Mouse (Mus musculus) ovary, adult 18-20 months (tissue): ENCODE data around the gene 4930451I11Rik.

Source experiments
- DNase-seq: peaks from one replicate; pipeline ENCODE4 v3.0.0; 2022; ENCODE audit warnings: low spot score, mixed read lengths

The 4930451I11Rik gene

DNA sequence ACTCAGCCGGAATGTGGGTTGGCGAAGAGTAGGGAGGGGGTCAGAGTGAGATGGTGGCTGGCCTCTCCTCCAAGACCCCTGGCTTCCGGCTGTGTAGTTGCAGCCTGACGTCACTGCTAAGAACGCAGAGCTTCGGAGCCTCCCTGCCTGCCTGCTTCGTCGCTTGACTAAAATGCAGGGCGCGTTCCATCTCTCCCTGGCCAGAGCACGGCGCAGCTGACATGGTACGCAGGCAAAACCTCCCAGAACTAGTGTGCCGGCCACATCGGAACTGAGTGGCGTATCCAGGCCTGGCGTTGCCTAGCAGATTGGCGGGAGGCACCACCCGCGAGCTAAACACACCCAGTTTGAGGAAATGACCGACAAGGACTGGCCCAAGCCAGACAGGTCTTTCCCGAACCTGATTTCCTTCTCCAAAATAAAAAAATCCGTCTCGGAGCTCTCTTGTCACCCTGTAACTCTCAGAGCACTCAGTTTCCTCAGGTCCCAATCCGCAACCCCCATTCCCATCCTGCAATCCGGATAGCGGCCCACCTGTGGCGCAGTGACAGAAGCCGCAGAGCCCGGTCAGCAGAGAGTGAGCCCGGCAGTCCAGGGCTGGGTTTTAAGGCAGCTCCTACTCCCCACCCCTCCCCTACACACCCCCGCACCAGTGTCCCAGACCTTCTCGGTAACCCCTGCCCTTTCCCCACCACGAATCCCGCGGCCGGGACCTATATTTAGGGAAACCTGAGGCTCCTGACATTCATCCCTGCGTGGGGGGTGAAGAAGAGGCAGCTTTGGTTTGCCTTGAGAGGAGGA is 31.8 kb downstream of the 4930451I11Rik start:
- no peak for DNase-seq

DNA sequence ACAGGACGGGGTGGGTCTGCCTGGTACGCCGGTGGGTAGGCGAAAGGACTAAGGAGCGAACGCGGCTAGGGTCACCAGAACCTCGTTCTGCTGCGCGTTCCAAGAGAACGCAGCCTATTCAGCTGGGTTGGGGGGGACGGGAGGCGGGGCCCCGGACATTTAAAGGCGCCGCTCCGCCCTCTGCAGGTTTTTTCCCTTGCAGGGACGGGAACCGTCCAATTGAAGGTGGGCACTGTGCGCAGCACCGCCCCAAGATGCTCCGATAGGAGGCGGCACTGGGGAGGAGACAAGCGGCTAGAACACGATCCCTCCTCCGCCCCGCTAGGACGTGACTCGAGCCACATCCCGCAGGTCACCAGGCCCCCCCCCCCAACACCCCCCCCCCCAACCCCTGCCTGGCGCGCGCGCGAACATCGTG is 32.4 kb downstream of the 4930451I11Rik start:
- peak; percentile 98 for DNase-seq

DNA sequence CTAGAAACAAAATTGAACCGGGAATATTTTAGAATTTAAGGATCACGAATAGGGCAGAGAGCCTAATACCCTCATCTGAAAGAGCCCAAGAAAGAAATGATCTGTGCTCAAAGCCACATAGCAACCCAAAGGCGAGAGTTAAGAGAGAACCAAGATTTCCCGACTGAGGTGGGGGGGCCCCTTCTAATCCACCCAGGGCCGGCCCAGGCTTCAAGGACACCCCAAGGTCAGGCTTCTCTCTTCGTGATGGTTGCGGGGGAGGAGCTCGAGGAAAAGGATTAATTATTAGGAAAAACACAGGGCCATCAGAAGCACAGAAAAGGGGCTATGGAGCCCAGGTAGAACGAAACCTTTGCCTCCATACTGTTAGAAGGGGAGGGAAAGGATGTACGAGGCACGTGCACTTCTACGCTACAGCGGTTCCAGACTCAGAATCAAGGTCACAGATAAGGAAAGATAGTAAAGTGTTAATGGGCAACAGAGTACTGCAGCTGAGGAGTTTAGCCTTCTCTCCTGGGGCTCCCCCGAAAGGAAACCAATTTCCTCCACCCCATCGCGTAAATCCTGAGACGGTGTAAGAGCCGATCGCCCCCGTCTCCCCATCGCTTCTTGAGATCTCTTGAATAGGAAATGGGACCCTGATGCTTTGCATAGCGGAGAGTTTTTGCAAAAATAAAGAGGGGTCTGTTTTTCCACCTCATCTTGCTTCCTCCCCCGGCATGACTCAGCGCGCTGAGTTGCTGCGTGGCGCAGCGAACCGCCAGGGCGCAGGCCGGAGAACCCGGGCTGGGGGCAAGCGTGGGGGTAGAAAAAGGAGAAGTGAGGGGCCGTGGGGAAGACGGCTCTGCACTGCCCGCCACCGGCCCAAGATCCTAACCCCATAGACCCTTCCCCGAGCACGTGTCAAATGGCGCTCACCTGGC is 33.1 kb downstream of the 4930451I11Rik start:
- peak; percentile 59 for DNase-seq

DNA sequence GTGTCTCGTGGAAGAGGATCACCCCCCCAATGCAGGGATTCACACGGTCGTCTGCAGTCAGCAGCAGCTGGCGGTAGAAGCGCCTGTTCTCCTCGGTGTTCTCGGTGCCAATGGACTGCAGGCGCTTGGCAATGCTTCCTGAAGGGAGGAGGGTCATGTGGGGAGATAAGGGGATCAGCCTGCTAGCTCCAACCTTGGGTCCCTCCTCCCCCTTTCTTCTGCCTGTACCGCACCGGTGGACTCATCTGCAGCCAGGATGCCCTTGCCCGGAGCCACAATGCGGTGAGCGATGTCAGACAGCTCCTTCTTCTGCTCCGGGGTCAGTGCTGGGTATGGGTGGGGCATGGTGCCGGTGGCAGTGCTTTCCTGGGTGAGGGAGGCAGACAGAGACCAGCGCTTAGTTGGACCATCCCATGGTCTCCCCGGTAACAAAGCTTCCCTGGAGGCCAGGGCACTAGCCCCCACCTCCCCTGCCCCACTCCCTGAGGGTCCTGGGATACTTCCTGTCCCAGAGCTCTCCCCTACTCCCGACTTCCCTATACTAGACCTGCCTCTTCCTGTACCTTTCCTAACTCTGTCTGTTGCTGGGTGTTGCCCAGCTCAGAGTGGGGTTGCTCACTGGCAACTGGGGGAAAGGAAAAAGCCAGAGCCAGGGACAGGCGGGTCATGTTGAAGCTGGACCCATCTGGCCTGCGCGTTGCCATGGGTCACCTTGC is 33.9 kb downstream of the 4930451I11Rik start, which contains the start of gene Fam57b:
Fam57b (plus strand) TSS at position 258 of the 716 bp plus-strand sequence.
- DNase-seq, result peak; percentile 81

DNA sequence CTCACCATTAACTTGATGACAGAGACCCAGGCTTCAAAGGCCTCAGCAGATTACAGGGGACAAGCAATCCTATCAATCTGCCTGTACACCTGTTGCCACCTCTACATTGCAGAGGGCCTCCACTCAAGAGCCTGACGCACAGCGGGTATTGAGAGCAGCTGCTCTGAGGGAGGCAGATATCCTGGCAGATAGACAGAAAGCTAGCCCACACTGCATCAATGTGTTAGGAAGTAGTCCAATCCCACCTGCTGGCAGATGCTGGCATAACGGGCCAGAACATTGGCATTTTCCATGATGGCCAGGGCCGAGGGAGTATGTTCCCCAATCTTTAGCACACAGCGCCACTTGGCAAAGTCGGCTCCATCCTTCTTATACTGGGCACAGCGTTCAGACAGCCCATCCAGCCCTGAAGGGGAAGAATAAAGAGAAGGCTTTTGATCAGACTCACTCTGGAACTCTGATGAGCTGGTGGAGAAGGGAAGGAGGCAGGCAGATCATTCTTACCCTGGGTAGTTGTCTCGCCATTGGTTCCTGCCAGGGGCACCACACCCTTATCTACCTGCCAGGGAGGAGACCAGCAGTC is 35.0 kb downstream of the 4930451I11Rik start:
- DNase-seq, result no peak

DNA sequence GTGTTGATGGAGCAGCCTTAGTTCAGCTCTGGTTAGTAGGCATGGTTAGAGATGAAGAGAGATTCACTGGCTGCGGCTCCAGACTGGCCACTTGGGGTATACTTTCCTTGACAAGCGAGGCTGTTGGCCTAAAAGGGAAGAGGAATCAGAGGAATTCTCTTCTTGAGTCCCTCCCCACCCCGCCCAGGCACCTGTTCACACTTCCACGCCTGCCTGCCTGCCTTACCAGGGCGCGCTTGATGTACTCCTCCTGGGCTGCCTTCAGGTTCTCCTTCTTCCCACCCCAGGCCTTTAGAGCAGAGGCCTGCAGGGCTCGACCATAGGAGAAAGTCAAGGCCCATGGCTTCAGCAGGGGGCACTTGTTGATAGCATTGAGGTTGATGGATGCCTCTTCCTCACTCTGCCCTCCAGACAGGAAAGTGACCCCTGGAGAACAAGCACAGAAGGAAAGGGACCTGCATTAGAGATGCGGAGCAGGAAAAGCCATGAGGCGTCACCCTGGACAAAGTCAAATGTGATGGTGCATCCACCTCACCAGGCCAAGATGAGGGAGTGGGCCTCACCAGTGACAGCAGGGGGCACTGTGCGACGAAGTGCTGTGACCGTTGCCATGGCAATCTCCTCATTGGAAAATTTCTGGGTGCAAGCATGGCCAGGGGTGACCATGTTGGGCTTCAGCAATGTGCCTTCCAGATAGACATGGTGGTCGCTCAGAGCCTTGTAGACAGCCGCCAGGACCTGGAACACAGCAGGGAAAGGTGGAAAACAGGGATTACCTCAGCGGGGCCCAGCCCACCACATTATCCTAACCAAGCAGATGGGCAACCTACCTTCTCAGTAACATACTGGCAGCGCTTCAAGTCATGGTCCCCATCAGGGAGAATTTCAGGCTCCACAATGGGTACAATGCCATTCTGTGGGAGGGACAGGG is 35.8 kb downstream of the 4930451I11Rik start:
- no peak for DNase-seq

DNA sequence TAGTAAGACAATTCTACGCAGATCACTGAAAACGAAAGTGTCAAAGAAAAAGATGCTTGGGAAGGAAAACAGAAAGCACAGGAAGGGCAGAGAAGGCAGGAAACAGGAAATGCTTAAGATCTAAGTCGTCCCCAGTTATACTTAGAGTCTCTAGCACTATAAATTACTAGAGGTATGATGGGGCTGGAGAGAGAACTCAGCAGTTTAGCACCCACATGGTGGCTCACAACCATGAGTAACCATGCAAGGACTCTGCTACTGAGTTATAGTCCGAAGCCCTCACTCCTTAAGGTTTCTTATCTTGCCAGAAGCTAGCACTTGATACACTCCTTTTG is 37.2 kb downstream of the 4930451I11Rik start:
- no peak for DNase-seq

DNA sequence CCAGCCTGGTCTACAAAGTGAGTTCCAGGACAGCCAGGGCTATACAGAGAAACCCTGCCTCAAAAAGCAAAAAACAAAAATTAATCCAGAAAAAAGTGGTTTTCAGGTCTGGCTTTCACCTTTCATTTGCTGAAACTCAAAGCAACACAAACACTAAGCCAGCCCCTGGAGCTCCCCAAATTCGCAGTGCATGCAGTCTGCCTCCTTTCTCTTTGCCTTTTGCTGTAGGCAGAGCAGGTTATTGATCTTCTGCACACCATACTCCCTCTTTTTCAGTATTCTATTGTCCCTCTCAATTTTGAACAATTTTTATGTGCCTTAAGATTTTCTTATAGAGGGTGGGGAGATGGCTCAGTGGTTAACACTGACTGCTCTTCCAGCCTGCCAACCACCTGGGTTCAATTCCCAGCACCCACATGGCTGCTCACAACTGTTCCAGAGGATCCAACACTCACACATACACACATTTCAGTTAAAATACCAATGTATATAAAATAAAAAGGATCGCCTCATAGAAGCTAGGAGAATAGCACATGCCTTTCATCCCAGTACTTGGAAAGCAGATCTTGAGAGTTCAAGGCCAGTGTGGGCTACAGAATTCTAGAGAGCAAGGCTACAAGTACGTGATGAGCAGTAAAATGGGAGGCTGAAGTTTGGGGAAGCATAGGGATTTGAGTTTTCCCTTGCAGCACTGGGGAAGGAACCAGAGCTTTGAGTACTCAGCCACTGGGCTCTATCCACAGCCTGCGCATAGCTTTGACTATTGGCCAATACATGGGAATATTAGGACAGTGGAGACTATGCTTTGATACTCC is 37.8 kb downstream of the 4930451I11Rik start:
- no peak for DNase-seq

DNA sequence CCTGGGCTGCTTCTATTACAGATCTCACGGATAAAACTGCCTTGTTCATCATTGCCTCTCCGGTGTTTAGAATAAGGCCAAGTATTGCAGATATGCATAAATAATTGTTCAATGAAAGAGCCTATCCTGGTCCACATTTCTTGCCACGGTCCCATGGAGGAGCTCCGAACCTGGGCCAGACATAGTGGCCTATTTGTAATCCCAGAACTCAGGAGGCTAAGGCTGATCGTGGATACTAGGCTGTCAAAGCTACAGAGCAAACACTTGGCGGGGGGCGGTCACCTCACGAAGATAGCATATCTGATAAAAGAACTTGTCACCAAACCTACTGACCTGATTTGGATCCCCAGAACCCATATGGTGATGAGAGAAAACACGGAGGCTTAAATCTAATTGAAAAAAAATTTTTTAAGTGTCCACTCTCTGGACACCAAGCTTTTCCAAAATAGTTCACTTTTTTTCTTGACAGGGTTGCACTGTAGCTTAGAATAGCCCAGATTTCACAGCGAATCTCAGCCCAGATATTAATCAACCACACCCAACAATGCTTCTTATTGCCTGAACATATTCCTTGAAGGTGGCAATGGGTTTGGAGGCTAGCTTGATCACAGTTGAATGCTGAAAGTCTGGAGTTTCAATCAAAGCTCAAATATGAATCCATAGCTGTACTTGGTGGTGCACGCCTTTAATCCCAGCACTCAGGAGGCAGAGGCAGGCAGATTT is 38.6 kb downstream of the 4930451I11Rik start:
- no peak for DNase-seq

DNA sequence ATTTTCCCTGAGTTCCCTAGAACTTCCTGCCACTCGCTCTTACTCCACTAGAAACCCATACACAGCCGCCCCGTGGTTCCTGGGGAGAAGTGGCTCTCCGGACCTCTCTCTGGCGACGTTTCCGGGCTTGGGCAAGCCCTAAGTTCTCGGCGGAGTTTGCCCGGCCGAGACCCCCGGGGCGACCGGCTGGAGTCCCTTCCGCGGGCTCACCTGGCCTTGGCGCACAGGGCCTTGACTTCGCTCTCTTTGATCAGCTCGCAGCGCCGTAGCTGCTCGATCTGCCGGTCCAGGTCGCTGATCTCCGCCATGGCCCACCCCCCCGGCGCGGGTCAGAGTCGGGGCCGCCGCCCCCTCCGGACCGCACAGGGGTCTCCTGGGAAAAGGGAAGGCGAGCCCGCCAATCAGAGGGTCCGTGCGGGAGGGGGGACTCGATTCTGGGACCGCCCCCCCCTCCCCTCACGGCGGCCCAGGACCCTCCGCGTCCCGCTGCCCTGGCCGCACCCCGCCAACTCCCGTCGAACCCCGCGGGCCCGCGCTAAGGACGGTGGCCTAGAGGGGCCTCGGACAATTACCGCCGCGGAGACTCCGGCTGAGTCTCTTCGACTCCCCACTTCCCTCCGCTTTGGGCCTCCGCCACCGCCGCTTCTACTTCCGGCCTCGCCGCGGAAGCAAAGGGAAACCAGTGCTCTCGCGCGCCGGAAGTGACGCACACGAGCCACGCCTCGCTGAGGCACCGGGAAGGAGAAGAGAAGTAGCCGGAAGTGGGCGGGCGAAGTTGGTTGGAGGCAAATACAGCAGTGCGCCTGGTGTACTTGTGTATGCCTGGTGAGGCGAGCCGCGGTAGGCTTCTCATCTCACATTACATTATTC is 39.4 kb downstream of the 4930451I11Rik start, which contains the start of gene Ppp4c:
Ppp4c (minus strand) TSS at position 646 of the 870 bp plus-strand sequence.
- DNase-seq, result peak; percentile 92

DNA sequence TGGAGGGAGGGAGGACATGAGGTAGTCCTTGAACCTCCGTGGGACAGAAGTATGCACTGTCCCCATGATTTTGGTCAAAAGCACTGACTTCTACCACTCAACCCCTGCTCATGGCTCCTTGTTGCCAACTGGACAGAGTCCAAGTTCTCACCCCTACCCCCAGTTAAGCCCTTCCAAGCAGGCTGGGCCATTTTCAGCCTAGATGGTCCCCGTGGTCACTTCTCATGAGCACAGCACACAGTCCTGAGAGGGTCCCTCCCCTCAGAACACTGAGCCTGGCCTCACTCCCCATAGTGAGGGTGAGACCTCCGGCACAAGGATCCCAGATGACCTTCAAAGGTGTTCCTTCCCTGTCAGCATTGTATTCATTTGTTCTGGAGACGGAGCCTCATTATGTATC is 42.3 kb downstream of the 4930451I11Rik start:
- no peak for DNase-seq

DNA sequence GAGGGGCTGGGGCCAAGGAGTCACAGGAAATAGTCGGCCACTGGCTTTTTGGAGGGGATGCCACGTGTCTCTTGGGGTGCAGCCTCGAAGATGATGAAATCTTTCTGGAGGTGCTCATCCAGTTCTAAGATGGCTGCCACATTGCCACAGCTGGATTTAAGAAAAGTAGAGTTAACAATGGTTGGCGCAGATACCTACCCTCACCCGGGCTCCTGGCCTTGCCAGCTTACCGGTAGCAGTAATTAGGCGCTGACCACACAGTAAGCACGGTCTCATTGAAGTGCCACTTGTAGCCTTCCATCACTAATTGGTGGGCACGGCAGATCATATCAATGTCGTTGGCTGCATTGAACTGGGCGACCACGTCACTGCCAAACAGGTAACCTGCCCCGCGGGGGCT is 45.3 kb downstream of the 4930451I11Rik start:
- DNase-seq, result no peak

DNA sequence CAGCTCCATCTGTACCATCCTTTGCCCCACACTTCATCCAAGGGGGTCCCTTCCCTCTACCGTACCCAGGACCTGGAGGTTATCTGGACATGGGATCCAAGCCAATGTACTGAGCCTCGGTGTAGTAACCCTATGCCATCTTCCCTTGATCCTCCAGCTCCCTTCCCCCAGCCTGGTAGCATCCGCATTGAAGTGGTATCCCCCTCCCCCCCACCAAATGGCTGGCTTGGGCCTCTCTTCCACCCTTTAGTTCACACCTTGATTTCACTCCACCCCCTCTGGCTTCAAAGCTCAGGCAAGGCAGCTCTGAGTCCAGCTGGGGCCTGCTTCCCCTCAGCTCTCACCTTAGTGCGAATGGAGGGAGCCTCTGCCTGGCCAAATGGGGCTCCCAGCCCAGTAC is 46.4 kb downstream of the 4930451I11Rik start:
- DNase-seq, result no peak

DNA sequence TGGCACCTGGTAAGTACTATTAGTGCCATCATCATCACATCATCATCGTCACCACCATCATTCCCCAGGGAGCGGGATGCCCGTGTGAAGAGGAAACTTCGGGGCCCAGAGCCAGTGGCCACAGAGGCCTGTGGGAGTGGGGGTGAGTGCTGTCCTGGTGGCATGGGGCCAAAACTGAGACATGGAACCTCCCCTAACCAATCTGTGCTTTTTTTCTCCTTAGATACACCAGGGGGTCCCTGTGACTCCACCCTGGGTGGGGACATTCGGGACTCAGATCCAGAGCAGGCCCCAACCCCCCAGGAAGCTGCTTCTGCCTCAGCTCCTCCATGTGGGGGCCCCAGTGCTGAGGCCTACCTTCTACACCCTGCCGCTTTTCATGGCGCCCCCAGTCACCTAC is 47.0 kb downstream of the 4930451I11Rik start:
- DNase-seq, result no peak

DNA sequence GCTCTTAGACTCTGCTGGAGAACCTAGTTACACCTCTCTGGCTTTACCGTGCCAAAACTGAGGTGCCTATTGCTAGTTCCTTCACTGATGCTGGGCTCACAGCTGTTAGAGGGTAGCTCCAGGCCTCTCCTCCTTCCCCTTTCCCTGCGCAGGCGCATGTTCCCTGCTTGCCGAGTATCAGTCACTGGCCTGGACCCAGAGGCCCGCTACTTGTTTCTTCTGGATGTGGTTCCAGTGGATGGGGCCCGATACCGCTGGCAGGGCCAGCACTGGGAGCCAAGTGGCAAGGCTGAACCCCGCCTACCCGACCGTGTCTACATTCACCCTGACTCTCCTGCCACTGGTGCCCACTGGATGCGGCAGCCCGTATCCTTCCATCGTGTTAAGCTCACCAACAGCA is 48.7 kb downstream of the 4930451I11Rik start:
- no peak for DNase-seq

DNA sequence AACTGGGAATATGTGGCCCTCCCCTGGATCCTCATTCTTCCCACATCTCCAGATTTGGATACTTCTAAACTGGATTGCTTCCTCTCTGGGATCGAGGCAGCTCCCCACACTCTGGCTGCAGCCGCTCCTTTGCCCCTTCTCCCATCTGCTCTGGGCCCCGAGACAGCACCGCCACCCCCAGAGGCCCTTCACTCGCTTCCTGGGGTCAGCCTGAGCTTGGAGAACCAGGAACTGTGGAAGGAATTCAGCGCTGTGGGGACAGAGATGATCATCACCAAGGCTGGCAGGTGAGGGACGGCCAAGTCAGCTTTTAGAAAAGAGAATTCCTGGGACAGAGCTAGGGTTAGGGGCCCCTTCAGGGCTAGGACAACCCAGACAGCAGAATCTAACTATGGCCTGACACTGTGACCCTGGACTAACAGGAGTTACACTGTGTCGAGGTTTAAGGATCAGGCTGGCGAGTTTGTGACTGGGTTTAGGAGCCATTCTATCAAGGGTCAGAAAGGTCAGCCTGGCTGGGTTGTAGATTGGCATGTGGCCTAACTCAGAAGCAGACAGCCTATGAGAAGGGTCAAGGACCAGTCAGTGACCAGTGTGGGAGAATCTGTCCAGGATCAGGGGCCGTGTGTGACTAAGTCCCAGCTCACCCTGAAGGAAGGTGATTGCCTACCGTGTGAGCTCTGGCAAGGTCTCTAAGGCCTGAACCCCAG is 49.6 kb downstream of the 4930451I11Rik start:
- DNase-seq, result no peak

DNA sequence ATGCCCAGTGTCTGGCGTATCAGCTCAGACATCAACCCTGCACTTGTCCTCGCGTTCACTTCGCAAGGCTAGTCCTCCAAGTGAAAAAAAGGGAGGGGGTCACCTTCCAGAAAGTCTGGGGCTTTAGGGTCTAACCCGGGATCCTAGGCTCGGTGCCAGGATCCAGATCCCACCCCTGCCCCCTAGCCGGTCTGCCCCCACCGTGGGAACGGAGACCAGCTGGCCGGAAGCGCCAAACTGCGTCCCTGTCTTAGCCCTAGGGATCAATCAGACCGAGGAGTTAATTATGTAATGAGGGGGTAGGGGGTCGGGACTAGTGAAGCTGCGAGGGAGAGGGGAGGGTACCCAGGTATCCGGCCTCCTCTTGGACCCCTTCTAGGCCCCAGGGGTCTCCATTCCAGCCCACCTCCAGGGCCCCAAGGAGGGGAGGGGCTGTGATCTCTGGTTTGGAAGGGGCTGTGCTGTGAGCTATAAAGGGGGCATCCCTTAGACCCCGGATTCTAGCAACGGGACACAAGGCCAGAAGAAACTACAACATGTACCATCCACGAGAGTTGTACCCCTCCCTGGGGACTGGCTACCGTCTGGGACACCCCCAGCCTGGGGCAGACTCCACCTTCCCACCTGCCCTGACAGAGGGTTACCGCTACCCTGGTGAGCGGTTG is 50.3 kb downstream of the 4930451I11Rik start, which contains the start of gene Tbx6:
Tbx6 (plus strand) TSS at position 513 of the 665 bp plus-strand sequence.
- no peak for DNase-seq
